Mouse (Mus musculus): ENCODE measurements around the gene Nek7. TPM values are rescaled to one million over a fixed set of nuclear protein-coding genes. Genes with fewer than 3 reads are reported as not detected.

The Nek7 gene
- polyA plus RNA-seq, 1 experiment, result 8.5 TPM

- DNase-seq (ENCODE audit: low read depth), result no peak
- TF ChIP-seq CTCF (IDR thresholded peaks at IDR 0.05; ENCODE audit: borderline replicate concordance, extremely low read depth, insufficient read depth, insufficient read length), result no peak
- TF ChIP-seq POLR2A (IDR thresholded peaks at IDR 0.05; ENCODE audit: borderline replicate concordance, extremely low read depth, insufficient read depth, insufficient read length, poor library complexity, severe bottlenecking), result no peak
Observed at GRCm38 (mm10) chr1:138538217-138538616, 81.7 kb downstream of the Nek7 start.

DNA sequence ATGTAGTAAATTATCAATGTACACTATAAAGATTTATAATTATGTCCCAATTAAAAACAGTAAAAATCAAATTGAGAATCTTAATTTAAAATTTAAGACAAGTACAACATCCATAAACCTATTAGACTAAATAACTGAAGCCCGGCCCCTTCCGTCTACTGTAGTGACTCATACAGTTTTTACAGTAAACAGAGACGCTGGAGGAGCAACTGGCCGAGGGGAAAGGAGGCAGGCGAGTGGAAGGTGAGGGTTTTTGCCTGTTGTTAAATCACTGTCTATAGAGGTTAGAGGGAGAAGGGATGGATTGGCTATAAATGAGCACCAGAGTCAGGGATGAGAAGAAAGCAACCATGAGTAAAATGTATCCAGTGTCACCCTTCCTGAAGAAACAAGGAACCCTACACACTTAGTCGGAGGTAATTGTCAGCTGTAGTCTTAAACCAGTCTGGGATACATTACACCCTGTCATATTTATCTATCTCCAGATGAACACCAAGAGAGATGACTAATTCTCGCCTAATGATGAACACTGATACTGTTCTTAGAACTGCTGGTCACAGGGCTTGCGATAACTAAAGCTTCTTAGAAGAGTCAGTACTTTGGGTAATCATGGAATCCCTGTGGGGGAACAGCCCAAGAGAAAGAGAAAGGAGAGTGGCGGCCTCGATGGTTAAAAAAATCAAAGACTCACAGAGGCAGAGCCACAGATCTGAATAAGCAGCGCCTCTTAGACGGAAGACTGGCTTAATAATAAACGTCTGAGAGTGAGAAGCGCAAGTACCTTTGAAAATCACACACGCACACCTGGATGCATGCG lies 84.0 kb downstream of the Nek7 start:
- TF ChIP-seq POLR2A (IDR thresholded peaks at IDR 0.05; ENCODE audit: borderline replicate concordance, extremely low read depth, insufficient read depth, insufficient read length, poor library complexity, severe bottlenecking) (no peak), CTCF (IDR thresholded peaks at IDR 0.05; ENCODE audit: borderline replicate concordance, extremely low read depth, insufficient read depth, insufficient read length) (no peak)
- peak; percentile 50 for DNase-seq (ENCODE audit: low read depth)

DNA sequence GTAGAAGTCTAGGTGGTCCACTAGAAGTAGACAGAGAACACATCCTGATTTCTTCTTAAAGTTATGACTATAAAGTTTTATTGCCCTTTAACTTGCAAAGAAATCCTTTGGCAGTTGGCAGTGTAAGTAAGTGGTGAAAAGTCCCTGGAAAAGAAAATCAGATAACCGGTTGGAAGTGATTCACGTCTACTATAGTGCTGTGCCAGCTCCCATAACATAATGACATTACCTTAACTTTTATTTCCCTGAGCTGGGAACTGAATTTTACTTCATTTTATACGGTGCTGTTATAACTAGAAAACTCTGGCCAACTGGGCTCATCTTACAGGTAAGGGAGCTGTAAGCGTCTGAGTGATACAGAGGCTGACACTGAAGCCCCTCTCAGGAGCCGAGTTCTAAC lies 89.3 kb downstream of the Nek7 start:
- DNase-seq (ENCODE audit: low read depth), result no peak
- TF ChIP-seq POLR2A (IDR thresholded peaks at IDR 0.05; ENCODE audit: borderline replicate concordance, extremely low read depth, insufficient read depth, insufficient read length, poor library complexity, severe bottlenecking) (no peak), CTCF (IDR thresholded peaks at IDR 0.05; ENCODE audit: borderline replicate concordance, extremely low read depth, insufficient read depth, insufficient read length) (no peak)

DNA sequence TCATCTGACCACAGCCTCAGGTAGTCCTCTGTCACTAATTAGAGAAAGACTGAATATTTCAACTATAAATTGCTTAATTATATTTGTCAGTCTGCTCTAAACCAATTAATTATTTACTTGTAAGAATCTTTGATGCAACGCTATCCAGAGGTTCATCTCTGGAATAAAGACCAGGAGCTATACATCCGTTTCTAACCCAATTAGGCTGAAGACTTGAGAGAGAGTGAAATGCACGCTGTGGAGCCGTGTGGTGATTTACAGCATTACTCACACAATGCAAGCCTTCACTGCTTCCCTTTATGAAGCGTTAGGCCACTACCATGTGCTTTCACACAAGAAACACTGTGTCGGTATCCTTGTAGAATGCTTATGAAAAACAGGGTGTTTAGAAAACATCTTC lies 96.0 kb downstream of the Nek7 start:
- no peak for TF ChIP-seq CTCF (IDR thresholded peaks at IDR 0.05; ENCODE audit: borderline replicate concordance, extremely low read depth, insufficient read depth, insufficient read length)
- TF ChIP-seq POLR2A (IDR thresholded peaks at IDR 0.05; ENCODE audit: borderline replicate concordance, extremely low read depth, insufficient read depth, insufficient read length, poor library complexity, severe bottlenecking), result no peak
- peak; percentile 79 for DNase-seq (ENCODE audit: low read depth)

GRCm38 (mm10) chr1:138518235-138518634 lies 101.7 kb downstream of the Nek7 start:
- TF ChIP-seq CTCF (IDR thresholded peaks at IDR 0.05; ENCODE audit: borderline replicate concordance, extremely low read depth, insufficient read depth, insufficient read length) (no peak), POLR2A (IDR thresholded peaks at IDR 0.05; ENCODE audit: borderline replicate concordance, extremely low read depth, insufficient read depth, insufficient read length, poor library complexity, severe bottlenecking) (no peak)
- DNase-seq (ENCODE audit: low read depth), result peak; percentile 80

DNA sequence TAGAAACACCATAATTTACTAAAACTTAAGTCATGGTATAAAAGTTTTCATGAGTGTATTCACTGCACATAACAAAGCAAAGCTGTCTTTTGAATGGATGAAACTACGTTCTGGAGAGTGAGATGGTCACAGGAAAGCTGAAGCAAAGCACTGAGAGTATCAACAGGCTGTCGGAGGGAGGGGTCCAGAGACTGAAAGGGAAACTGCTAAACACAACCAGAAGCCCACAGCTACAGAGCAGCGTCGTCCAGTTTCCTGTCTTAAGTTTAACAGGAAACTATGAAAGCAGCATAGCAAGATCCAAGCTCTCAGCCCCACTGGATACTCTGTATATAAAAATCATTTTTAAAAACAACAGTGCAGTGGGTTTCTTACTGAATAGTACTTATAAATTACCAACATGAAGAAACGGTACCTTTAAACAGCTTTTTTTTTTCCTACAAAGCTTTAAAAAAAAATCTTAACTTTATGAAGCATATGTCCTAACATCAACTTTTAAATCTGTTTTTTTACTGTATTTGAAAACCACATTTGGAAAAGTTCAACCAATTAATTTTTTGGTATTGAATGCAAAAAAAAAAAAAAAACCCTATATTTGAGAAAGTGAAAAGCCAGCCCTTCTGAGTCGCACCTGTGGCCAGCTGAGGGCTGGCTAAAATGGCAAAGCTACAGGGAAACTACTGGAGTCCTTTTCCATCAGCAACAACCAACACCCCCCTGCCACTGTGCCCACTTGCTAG lies 102.4 kb downstream of the Nek7 start:
- DNase-seq (ENCODE audit: low read depth), result no peak
- TF ChIP-seq CTCF (IDR thresholded peaks at IDR 0.05; ENCODE audit: borderline replicate concordance, extremely low read depth, insufficient read depth, insufficient read length), result no peak
- TF ChIP-seq POLR2A (IDR thresholded peaks at IDR 0.05; ENCODE audit: borderline replicate concordance, extremely low read depth, insufficient read depth, insufficient read length, poor library complexity, severe bottlenecking), result no peak

GRCm38 (mm10) chr1:138516946-138517345 lies 103.0 kb downstream of the Nek7 start:
- TF ChIP-seq POLR2A (IDR thresholded peaks at IDR 0.05; ENCODE audit: borderline replicate concordance, extremely low read depth, insufficient read depth, insufficient read length, poor library complexity, severe bottlenecking) (no peak), CTCF (IDR thresholded peaks at IDR 0.05; ENCODE audit: borderline replicate concordance, extremely low read depth, insufficient read depth, insufficient read length) (no peak)
- no peak for DNase-seq (ENCODE audit: low read depth)

DNA sequence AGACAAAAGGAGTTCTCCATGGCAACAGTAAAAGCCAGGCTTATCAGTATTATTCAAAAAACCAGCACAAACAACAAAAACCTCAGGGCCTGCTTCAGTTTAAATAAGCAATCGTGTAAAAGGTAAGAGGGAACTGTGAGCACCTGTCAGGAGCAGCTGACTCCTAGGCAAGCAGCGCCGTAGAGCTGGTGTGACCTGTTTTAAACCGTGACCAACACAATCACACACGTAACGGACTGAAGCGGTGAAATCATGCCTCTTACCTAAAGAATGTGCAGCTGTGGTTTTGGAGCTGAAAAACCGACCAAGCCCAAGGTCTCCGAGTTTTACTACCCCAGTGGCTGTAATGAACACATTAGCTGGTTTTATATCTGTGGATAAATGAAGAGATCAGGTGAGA lies 104.6 kb downstream of the Nek7 start:
- DNase-seq (ENCODE audit: low read depth), result no peak
- TF ChIP-seq POLR2A (IDR thresholded peaks at IDR 0.05; ENCODE audit: borderline replicate concordance, extremely low read depth, insufficient read depth, insufficient read length, poor library complexity, severe bottlenecking) (no peak), CTCF (IDR thresholded peaks at IDR 0.05; ENCODE audit: borderline replicate concordance, extremely low read depth, insufficient read depth, insufficient read length) (no peak)

DNA sequence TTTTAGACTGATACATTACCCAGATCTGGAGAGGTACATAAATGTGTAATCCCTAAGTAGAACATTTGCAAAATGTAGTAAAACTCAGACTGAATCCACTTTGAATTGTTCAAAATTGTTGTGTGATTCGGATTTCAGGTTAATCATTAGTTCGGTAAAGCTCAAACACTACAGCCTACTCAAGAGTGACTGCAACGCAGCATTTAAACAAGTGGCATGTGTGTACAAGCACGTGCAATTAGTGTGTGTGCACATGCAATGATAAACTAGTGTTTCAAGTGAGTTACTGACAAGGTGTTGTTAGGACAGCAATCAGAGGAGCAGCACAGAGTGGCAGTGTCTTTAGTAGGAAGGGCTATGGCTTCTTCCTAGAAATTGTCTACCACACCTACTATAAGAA lies 106.0 kb downstream of the Nek7 start:
- DNase-seq (ENCODE audit: low read depth), result no peak
- no peak for TF ChIP-seq POLR2A (IDR thresholded peaks at IDR 0.05; ENCODE audit: borderline replicate concordance, extremely low read depth, insufficient read depth, insufficient read length, poor library complexity, severe bottlenecking)
- no peak for TF ChIP-seq CTCF (IDR thresholded peaks at IDR 0.05; ENCODE audit: borderline replicate concordance, extremely low read depth, insufficient read depth, insufficient read length)

DNA sequence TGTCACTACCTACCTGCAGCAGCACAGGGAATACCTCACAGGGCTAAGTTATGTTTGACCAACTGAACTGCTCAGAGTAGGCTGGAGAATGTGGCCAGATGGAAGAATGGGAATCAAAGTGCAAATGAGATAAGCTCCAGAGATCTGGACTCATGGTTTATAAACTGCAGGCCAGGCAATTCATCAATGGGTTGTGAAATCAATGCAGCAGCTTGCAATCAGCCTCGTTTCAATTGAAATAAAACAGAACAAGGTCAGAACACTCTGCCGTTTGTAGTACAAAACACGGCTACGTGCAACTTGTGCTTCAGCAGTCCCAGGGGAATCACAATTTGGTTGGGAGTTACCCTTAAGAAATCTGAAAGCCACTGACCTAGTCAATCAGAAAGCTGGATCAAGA lies 109.4 kb downstream of the Nek7 start:
- no peak for DNase-seq (ENCODE audit: low read depth)
- TF ChIP-seq POLR2A (IDR thresholded peaks at IDR 0.05; ENCODE audit: borderline replicate concordance, extremely low read depth, insufficient read depth, insufficient read length, poor library complexity, severe bottlenecking) (no peak), CTCF (IDR thresholded peaks at IDR 0.05; ENCODE audit: borderline replicate concordance, extremely low read depth, insufficient read depth, insufficient read length) (no peak)

GRCm38 (mm10) chr1:138507446-138508043 lies 112.4 kb downstream of the Nek7 start:
- TF ChIP-seq CTCF (IDR thresholded peaks at IDR 0.05; ENCODE audit: borderline replicate concordance, extremely low read depth, insufficient read depth, insufficient read length) (no peak), POLR2A (IDR thresholded peaks at IDR 0.05; ENCODE audit: borderline replicate concordance, extremely low read depth, insufficient read depth, insufficient read length, poor library complexity, severe bottlenecking) (no peak)
- DNase-seq (ENCODE audit: low read depth), result peak; percentile 51

Data from brain, embryonic 14.5 days (tissue).